Mouse (Mus musculus): ENCODE data around the gene Pik3cd. TPM values are rescaled to one million over a fixed set of nuclear protein-coding genes. Genes with fewer than 3 reads are reported as not detected.

Gene Pik3cd
- polyA plus RNA-seq, 1 experiment from 2014 or later: 21.0 TPM

DNA sequence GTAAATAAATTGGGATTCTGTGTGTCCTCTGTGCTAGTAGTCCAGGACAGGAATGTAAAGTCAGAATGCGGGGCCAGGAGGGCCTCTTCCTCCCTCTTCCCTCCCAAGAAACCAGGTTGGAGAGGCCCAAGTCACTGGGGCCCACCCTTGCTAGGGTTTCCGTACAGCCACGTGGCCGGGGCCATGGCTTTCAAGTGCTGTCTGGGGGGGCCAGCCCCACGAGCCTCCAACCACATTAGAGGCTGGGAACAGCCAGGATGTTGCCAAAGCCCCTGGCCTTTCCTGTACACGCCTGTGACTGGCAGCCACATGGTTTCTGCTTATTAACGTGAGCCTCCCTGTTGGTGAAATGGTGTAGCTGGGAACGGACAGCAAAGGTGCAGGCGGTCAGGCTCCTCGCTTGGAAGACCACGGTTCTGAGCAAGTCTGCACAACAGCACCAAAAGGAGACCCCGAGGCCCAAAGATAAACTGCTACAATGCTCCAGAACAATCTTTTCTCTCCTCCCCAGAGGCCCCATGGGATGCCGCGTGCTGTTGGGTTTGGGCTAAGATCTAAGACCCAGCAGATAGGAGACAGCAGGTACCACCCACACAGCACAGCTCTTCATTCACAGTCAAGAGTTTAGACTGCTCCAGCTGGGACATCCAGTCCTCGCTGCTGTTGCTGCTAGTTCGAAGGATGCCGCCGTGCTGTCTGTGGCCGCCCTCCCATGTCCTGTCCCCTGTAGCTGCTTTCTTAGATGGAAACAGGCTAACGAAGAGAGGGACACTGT, 54.2 kb downstream of the Pik3cd start:
- peaks cover 43% of the 10 kb centered on the region for H3K36me3 ChIP-seq (ENCODE audit: control insufficient read depth, insufficient read depth)
- H3K9me3 ChIP-seq (ENCODE audit: control insufficient read depth, low read length): no peaks in the 10 kb centered on the region
- ATAC-seq: no peak
- no peak overlapping the region for H3K4me2 ChIP-seq (ENCODE audit: low read length)
- H3K27ac ChIP-seq (ENCODE audit: low read length): no peak overlapping the region
- H3K4me1 ChIP-seq (replicated peaks; ENCODE audit: control insufficient read depth, insufficient read depth, low read length): no peaks in the 10 kb centered on the region
- no peak overlapping the region for H3K9ac ChIP-seq (replicated peaks; ENCODE audit: low read depth, low read length)
- no peak overlapping the region for H3K4me3 ChIP-seq (replicated peaks; ENCODE audit: low read length)
- H3K27me3 ChIP-seq (replicated peaks; ENCODE audit: control insufficient read depth, insufficient read depth, low read length): no peaks in the 10 kb centered on the region
- 90% methylated on average over 20 of the region's 20 CpGs for WGBS

DNA sequence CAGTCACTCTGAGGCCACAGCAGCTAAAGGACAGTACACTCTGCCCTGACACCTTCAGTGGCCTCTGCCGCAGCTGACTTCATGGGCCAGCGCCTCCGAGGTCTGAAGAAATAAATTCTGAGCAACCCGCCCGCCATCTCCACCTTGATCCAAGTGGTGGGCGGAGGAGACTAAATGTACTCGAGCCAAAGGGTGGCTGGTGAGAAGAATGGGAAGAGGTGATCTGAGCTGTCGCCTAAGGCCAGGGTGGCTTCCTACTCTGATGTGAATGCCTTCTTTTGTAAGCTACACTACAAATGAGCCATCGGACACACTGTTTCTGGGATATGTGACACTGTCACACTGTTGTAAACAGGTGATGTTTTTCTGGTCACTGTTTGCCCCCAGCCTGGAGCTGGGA, 56.6 kb downstream of the Pik3cd start:
- peaks cover 45% of the 10 kb centered on the region for H3K36me3 ChIP-seq (ENCODE audit: control insufficient read depth, insufficient read depth)
- H3K27ac ChIP-seq (ENCODE audit: low read length): no peak overlapping the region
- ATAC-seq: no peak
- no peaks in the 10 kb centered on the region for H3K27me3 ChIP-seq (replicated peaks; ENCODE audit: control insufficient read depth, insufficient read depth, low read length)
- WGBS: 94% methylated on average over 9 of the region's 9 CpGs
- no peak overlapping the region for H3K4me3 ChIP-seq (replicated peaks; ENCODE audit: low read length)
- H3K9me3 ChIP-seq (ENCODE audit: control insufficient read depth, low read length): no peaks in the 10 kb centered on the region
- no peak overlapping the region for H3K9ac ChIP-seq (replicated peaks; ENCODE audit: low read depth, low read length)
- H3K4me2 ChIP-seq (ENCODE audit: low read length): no peak overlapping the region
- H3K4me1 ChIP-seq (replicated peaks; ENCODE audit: control insufficient read depth, insufficient read depth, low read length): no peaks in the 10 kb centered on the region

DNA sequence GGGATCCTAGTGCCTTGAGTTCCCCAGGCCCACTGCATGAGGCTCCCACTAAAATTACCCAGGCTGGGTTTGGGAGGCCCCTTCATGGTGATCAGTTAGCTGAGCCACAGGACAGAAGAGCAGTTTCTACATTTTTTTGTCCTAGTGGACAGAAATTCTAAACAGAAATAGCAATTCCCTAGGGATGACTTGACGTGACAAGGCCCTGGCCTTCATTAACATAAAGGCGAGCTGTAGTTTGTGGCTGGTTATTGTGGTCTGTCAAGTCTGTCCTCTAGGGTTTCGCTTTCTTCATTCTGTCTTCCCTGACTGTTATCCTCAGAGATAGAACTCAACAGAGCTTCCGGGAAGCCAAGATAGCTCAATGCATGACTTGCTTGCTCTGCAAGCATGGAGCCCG, 60.4 kb downstream of the Pik3cd start:
- Histone ChIP-seq H3K36me3 (ENCODE audit: control insufficient read depth, insufficient read depth) (peaks cover 46% of the 10 kb centered on the region), H3K27ac (ENCODE audit: low read length) (no peak overlapping the region), H3K9me3 (ENCODE audit: control insufficient read depth, low read length) (no peaks in the 10 kb centered on the region), H3K4me3 (replicated peaks; ENCODE audit: low read length) (no peak overlapping the region), H3K9ac (replicated peaks; ENCODE audit: low read depth, low read length) (no peak overlapping the region), H3K4me1 (replicated peaks; ENCODE audit: control insufficient read depth, insufficient read depth, low read length) (no peaks in the 10 kb centered on the region), H3K27me3 (replicated peaks; ENCODE audit: control insufficient read depth, insufficient read depth, low read length) (no peaks in the 10 kb centered on the region), H3K4me2 (ENCODE audit: low read length) (no peak overlapping the region)
- WGBS: 93% methylated on average over 5 of the region's 5 CpGs
- ATAC-seq: no peak

GRCm38 (mm10) chr4:149641400-149641799, 61.0 kb downstream of the Pik3cd start:
- WGBS: 85% methylated on average over 8 of the region's 8 CpGs
- no peak overlapping the region for H3K27ac ChIP-seq (ENCODE audit: low read length)
- no peaks in the 10 kb centered on the region for H3K9me3 ChIP-seq (ENCODE audit: control insufficient read depth, low read length)
- no peak overlapping the region for H3K4me2 ChIP-seq (ENCODE audit: low read length)
- H3K4me1 ChIP-seq (replicated peaks; ENCODE audit: control insufficient read depth, insufficient read depth, low read length): no peaks in the 10 kb centered on the region
- H3K36me3 ChIP-seq (ENCODE audit: control insufficient read depth, insufficient read depth): peaks cover 43% of the 10 kb centered on the region
- H3K27me3 ChIP-seq (replicated peaks; ENCODE audit: control insufficient read depth, insufficient read depth, low read length): no peaks in the 10 kb centered on the region
- H3K9ac ChIP-seq (replicated peaks; ENCODE audit: low read depth, low read length): no peak overlapping the region
- ATAC-seq: no peak
- H3K4me3 ChIP-seq (replicated peaks; ENCODE audit: low read length): no peak overlapping the region

GRCm38 (mm10) chr4:149640831-149641230, 61.5 kb downstream of the Pik3cd start:
- Histone ChIP-seq H3K4me2 (ENCODE audit: low read length) (no peak overlapping the region), H3K4me1 (replicated peaks; ENCODE audit: control insufficient read depth, insufficient read depth, low read length) (no peaks in the 10 kb centered on the region), H3K27me3 (replicated peaks; ENCODE audit: control insufficient read depth, insufficient read depth, low read length) (no peaks in the 10 kb centered on the region), H3K9ac (replicated peaks; ENCODE audit: low read depth, low read length) (no peak overlapping the region), H3K9me3 (ENCODE audit: control insufficient read depth, low read length) (no peaks in the 10 kb centered on the region), H3K27ac (ENCODE audit: low read length) (no peak overlapping the region), H3K4me3 (replicated peaks; ENCODE audit: low read length) (no peak overlapping the region), H3K36me3 (ENCODE audit: control insufficient read depth, insufficient read depth) (peaks cover 42% of the 10 kb centered on the region)
- WGBS: 71% methylated on average over 9 of the region's 9 CpGs
- ATAC-seq: no peak

- 81% methylated on average over 7 of the region's 7 CpGs for WGBS
- Histone ChIP-seq H3K9ac (replicated peaks; ENCODE audit: low read depth, low read length) (no peak overlapping the region), H3K27me3 (replicated peaks; ENCODE audit: control insufficient read depth, insufficient read depth, low read length) (no peaks in the 10 kb centered on the region), H3K4me1 (replicated peaks; ENCODE audit: control insufficient read depth, insufficient read depth, low read length) (no peaks in the 10 kb centered on the region), H3K27ac (ENCODE audit: low read length) (no peak overlapping the region), H3K9me3 (ENCODE audit: control insufficient read depth, low read length) (no peaks in the 10 kb centered on the region), H3K36me3 (ENCODE audit: control insufficient read depth, insufficient read depth) (peaks cover 33% of the 10 kb centered on the region), H3K4me3 (replicated peaks; ENCODE audit: low read length) (no peak overlapping the region), H3K4me2 (ENCODE audit: low read length) (no peak overlapping the region)
- no peak for ATAC-seq
Measured at GRCm38 (mm10) chr4:149637942-149638341, 64.4 kb downstream of the Pik3cd start.

- Histone ChIP-seq H3K9me3 (ENCODE audit: control insufficient read depth, low read length) (no peaks in the 10 kb centered on the region), H3K36me3 (ENCODE audit: control insufficient read depth, insufficient read depth) (peaks cover 31% of the 10 kb centered on the region), H3K4me3 (replicated peaks; ENCODE audit: low read length) (no peak overlapping the region), H3K27me3 (replicated peaks; ENCODE audit: control insufficient read depth, insufficient read depth, low read length) (no peaks in the 10 kb centered on the region), H3K27ac (ENCODE audit: low read length) (no peak overlapping the region), H3K4me2 (ENCODE audit: low read length) (no peak overlapping the region), H3K9ac (replicated peaks; ENCODE audit: low read depth, low read length) (no peak overlapping the region), H3K4me1 (replicated peaks; ENCODE audit: control insufficient read depth, insufficient read depth, low read length) (no peaks in the 10 kb centered on the region)
- 90% methylated on average over 8 of the region's 8 CpGs for WGBS
- ATAC-seq: no peak
Measured at GRCm38 (mm10) chr4:149635915-149636415, 66.4 kb downstream of the Pik3cd start.

GRCm38 (mm10) chr4:149634966-149635365, 67.4 kb downstream of the Pik3cd start:
- Histone ChIP-seq H3K27ac (ENCODE audit: low read length) (no peak overlapping the region), H3K9me3 (ENCODE audit: control insufficient read depth, low read length) (no peaks in the 10 kb centered on the region), H3K4me3 (replicated peaks; ENCODE audit: low read length) (no peak overlapping the region), H3K27me3 (replicated peaks; ENCODE audit: control insufficient read depth, insufficient read depth, low read length) (no peaks in the 10 kb centered on the region), H3K4me1 (replicated peaks; ENCODE audit: control insufficient read depth, insufficient read depth, low read length) (no peaks in the 10 kb centered on the region), H3K36me3 (ENCODE audit: control insufficient read depth, insufficient read depth) (peaks cover 30% of the 10 kb centered on the region), H3K4me2 (ENCODE audit: low read length) (no peak overlapping the region), H3K9ac (replicated peaks; ENCODE audit: low read depth, low read length) (no peak overlapping the region)
- ATAC-seq: no peak
- 94% methylated on average over 11 of the region's 11 CpGs for WGBS

- WGBS: 85% methylated on average over 1 of the region's 1 CpGs
- Histone ChIP-seq H3K4me1 (replicated peaks; ENCODE audit: control insufficient read depth, insufficient read depth, low read length) (no peaks in the 10 kb centered on the region), H3K9ac (replicated peaks; ENCODE audit: low read depth, low read length) (no peak overlapping the region), H3K36me3 (ENCODE audit: control insufficient read depth, insufficient read depth) (peaks cover 29% of the 10 kb centered on the region), H3K9me3 (ENCODE audit: control insufficient read depth, low read length) (no peaks in the 10 kb centered on the region), H3K4me2 (ENCODE audit: low read length) (no peak overlapping the region), H3K27ac (ENCODE audit: low read length) (no peak overlapping the region), H3K27me3 (replicated peaks; ENCODE audit: control insufficient read depth, insufficient read depth, low read length) (no peaks in the 10 kb centered on the region), H3K4me3 (replicated peaks; ENCODE audit: low read length) (no peak overlapping the region)
- no peak for ATAC-seq
Measured at GRCm38 (mm10) chr4:149634157-149634556, 68.2 kb downstream of the Pik3cd start.

Measured in forebrain, embryonic 16.5 days (tissue).